Mouse (Mus musculus) CH12.LX (cell line): ENCODE data around the gene Carhsp1.

Experiments
- CTCF ChIP-seq, 2 experiments: IDR thresholded peaks in 1 of 2; conservative IDR thresholded peaks in 1 of 2; 2 replicates each; pipeline ENCODE4 v1.5.1; 2011 to 2012; ENCODE audit warnings: low read depth in 2 of 2, low read length in 2 of 2, improper control_type of control experiment in 1 of 2, inconsistent platforms in 1 of 2, mild to moderate bottlenecking in 1 of 2, moderate library complexity in 1 of 2
- MAX ChIP-seq: IDR thresholded peaks from 2 replicates; pipeline ENCODE4 v1.6.1; 2011; ENCODE audit warnings: low read length, improper control_type of control experiment
- MYC ChIP-seq: IDR thresholded peaks from 2 replicates; pipeline ENCODE4 v1.6.1; 2011; ENCODE audit warnings: low read depth, mild to moderate bottlenecking, improper control_type of control experiment, low read length
- POLR2A ChIP-seq: IDR thresholded peaks from 2 replicates; pipeline ENCODE4 v1.6.1; 2011; ENCODE audit warnings: low read depth, mild to moderate bottlenecking, improper control_type of control experiment, low read length

DNA sequence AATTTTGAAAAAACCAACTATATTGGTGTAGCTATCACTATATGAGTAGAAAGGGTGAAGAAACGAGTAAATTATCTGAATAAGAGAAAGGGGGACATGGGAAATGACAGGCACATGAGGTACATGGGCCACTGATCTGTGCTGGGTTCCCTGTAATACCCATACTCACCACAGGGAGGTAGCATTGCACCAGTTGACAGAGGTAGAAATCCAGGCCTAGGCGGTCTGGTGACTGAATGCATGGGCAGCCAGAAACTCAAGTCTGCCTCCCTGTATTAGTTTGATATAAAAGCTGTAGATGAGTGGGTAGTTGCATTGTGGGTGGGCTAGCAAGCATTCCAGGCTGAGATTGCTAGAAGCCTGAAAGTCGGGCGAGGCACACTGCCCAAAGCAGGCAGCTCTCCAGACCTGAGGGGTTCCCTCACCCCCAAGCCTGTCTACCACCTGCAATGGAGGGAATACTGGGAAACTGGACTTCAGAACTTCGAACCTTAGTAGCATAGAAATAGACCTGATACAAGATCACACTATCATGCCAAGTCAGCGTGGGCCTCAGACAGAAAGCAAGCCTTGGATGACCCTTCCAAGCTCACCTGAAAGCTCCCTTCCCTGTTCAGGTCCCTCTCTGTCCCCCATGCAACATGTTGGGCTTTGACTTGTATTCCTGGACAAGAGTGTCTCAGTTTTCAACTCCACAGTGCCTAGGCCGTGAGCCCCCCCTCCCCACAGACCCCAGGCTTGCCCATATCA, 14.3 kb upstream of the Carhsp1 start:
- no peak for TF ChIP-seq MAX
- 0 out of 2 replicates have a peak, but pooled peaks have one; percentile 13 for TF ChIP-seq POLR2A
- no peak for TF ChIP-seq MYC
- peak; percentile 97 to 99 for TF ChIP-seq CTCF (conservative IDR thresholded peaks at IDR 0.05 in 1 of 2, IDR thresholded peaks at IDR 0.05 in 1 of 2; ENCODE audit: low read depth in 2 of 2, low read length in 2 of 2)
